Mouse (Mus musculus): ENCODE measurements around the gene Dda1.

DNA sequence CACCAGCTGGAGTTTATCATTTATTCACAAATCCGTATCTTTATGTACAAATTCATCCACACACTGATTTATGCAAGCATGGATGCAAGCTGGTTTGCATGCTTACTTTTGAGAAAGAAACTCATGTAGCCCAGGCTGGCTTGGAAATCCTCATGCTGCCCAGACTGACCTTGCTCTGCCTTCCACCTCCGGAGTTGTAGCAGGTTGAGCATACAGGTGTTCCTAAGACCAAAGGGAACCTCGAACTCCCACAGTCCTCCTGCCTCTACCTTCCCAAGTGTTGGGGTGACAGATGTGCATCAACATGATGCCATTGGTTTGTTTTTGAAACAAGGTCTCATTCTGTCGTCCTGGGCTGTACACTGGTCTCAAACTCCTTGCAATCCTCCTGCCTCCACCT is 6.8 kb upstream of the Dda1 start:
- TF ChIP-seq CTCF (IDR thresholded peaks at IDR 0.05) (no peak), POLR2A (IDR thresholded peaks at IDR 0.05; ENCODE audit: insufficient read depth, low read depth, low read length) (no peak), EP300 (IDR thresholded peaks at IDR 0.05; ENCODE audit: insufficient read depth, low read depth, low read length) (no peak)
